Mouse (Mus musculus) myocyte (in vitro differentiated cells): ENCODE measurements at regions not wholly inside any gene's neighbourhood (a gene's known extent, or its start where the extent isn't known, plus 50 kb on each side); places are given as distances from the start of the nearest gene placed in this dataset.
"Not testable (repeated sequence)": the region's sequence is repeated elsewhere in the genome, so short reads cannot be mapped to it uniquely, and the experiment has no call there.

Experiments
- H3K27me3 ChIP-seq: one replicate; pipeline ENCODE4 v1.6.1; 2011; ENCODE audit not compliant: control insufficient read depth, insufficient read depth, insufficient read length
- H3K36me3 ChIP-seq: one replicate; pipeline ENCODE4 v1.6.1; 2011; ENCODE audit not compliant: control insufficient read depth, insufficient read depth
- H3K4me2 ChIP-seq: one replicate; pipeline ENCODE4 v1.6.1; 2011; ENCODE audit warnings: low read depth, control low read depth
- H3K4me3 ChIP-seq: one replicate; pipeline ENCODE4 v1.5.1; 2011; ENCODE audit warnings: mild to moderate bottlenecking, control low read depth, moderate library complexity
- H3K79me2 ChIP-seq: one replicate; pipeline ENCODE4 v1.6.1; 2011; ENCODE audit not compliant: control insufficient read depth, insufficient read depth
- H3ac ChIP-seq: one replicate; pipeline ENCODE4 v1.6.1; 2011; ENCODE audit not compliant: control insufficient read depth, insufficient read length
- CEBPB ChIP-seq: IDR thresholded peaks from 2 replicates; pipeline ENCODE4 v1.6.1; 2011; ENCODE audit warnings: mild to moderate bottlenecking, moderate library complexity; ENCODE audit not compliant: poor library complexity, insufficient read depth, severe bottlenecking
- E2F4 ChIP-seq: IDR thresholded peaks from one replicate; pipeline ENCODE4 v1.6.1; 2011; ENCODE audit warnings: mild to moderate bottlenecking, control low read depth, moderate library complexity; ENCODE audit not compliant: insufficient read depth
- MAX ChIP-seq: IDR thresholded peaks from one replicate; pipeline ENCODE4 v1.6.1; 2011; ENCODE audit warnings: low read depth, mild to moderate bottlenecking, control low read depth
- MYOD1 ChIP-seq, 3 experiments: IDR thresholded peaks; one replicate each; pipeline ENCODE4 v1.6.1; 2011; ENCODE audit warnings: control low read depth in 2 of 3, low read depth in 2 of 3, mild to moderate bottlenecking in 2 of 3, moderate library complexity in 1 of 3; ENCODE audit not compliant: insufficient read length in 2 of 3, control insufficient read depth in 1 of 3
- MYOG ChIP-seq, 3 experiments: IDR thresholded peaks; one replicate each; pipeline ENCODE4 v1.6.1; 2011; ENCODE audit warnings: control low read depth in 2 of 3, low read depth in 2 of 3, mild to moderate bottlenecking in 2 of 3; ENCODE audit not compliant: insufficient read length in 2 of 3, control insufficient read depth in 1 of 3, insufficient read depth in 1 of 3
- POLR2A ChIP-seq: IDR thresholded peaks from one replicate; pipeline ENCODE4 v1.6.1; 2011; ENCODE audit warnings: low read depth, mild to moderate bottlenecking, control low read depth, moderate library complexity; ENCODE audit not compliant: insufficient read length
- POLR2AphosphoS2 ChIP-seq: IDR thresholded peaks from one replicate; pipeline ENCODE4 v1.6.1; 2011; ENCODE audit warnings: low read depth, control low read depth; ENCODE audit not compliant: insufficient read length
- REST ChIP-seq: IDR thresholded peaks from one replicate; pipeline ENCODE4 v1.6.1; 2011; ENCODE audit warnings: mild to moderate bottlenecking, control low read depth, moderate library complexity; ENCODE audit not compliant: insufficient read depth, insufficient read length
- SRF ChIP-seq: IDR thresholded peaks from one replicate; pipeline ENCODE4 v1.6.1; 2011; ENCODE audit warnings: low read depth; ENCODE audit not compliant: control insufficient read depth, insufficient read length
- TCF12 ChIP-seq: IDR thresholded peaks from one replicate; pipeline ENCODE4 v1.6.1; 2011; ENCODE audit warnings: mild to moderate bottlenecking, control low read depth; ENCODE audit not compliant: poor library complexity, insufficient read depth, severe bottlenecking
- TCF3 ChIP-seq: IDR thresholded peaks from one replicate; pipeline ENCODE4 v1.6.1; 2011; ENCODE audit warnings: low read depth, control low read depth; ENCODE audit not compliant: insufficient read length
- USF1 ChIP-seq: IDR thresholded peaks from one replicate; pipeline ENCODE4 v1.6.1; 2011; ENCODE audit warnings: low read depth, mild to moderate bottlenecking, control low read depth, moderate library complexity

GRCm38 (mm10) chr12:10533971-10534370 is 143.4 kb downstream of the Rdh14 start:
- Histone ChIP-seq H3K4me2 (peak overlapping the region; percentile 8), H3K4me3 (no peak overlapping the region), H3K36me3 (no peaks in the 10 kb centered on the region), H3K79me2 (no peaks in the 10 kb centered on the region), H3ac (no peak overlapping the region), H3K27me3 (no peaks in the 10 kb centered on the region)
- no peak for TF ChIP-seq REST
- TF ChIP-seq USF1: no peak
- peak in 2 of 3 experiments; percentile 49 to 59 for TF ChIP-seq MYOD1 (IDR thresholded peaks at IDR 0.05; ENCODE audit: control insufficient read depth in 1 of 3, insufficient read length in 2 of 3, low read depth in 2 of 3)

- Histone ChIP-seq H3K79me2 (no peaks in the 10 kb centered on the region), H3K27me3 (no peaks in the 10 kb centered on the region), H3K36me3 (no peaks in the 10 kb centered on the region), H3K4me3 (no peak overlapping the region), H3ac (no peak overlapping the region), H3K4me2 (no peak overlapping the region)
- TF ChIP-seq TCF3 (no peak), REST (no peak), POLR2A (no peak), MYOD1 (IDR thresholded peaks at IDR 0.05; ENCODE audit: control insufficient read depth in 1 of 3, insufficient read length in 2 of 3, low read depth in 2 of 3) (no peak), USF1 (no peak), POLR2AphosphoS2 (no peak), CEBPB (no peak), TCF12 (no peak), SRF (no peak), E2F4 (no peak)
Measured at GRCm38 (mm10) chr12:10536239-10536638, 145.7 kb downstream of the Rdh14 start.

GRCm38 (mm10) chr12:10537069-10537468 is 146.5 kb downstream of the Rdh14 start:
- Histone ChIP-seq H3K4me2 (no peak overlapping the region), H3K36me3 (no peaks in the 10 kb centered on the region), H3K4me3 (no peak overlapping the region), H3K79me2 (no peaks in the 10 kb centered on the region), H3ac (no peak overlapping the region), H3K27me3 (no peaks in the 10 kb centered on the region)
- TF ChIP-seq SRF (no peak), REST (no peak), MAX (no peak), TCF12 (no peak), E2F4 (no peak), TCF3 (no peak), MYOG (IDR thresholded peaks at IDR 0.05; ENCODE audit: control insufficient read depth in 1 of 3, insufficient read depth in 1 of 3, insufficient read length in 2 of 3, low read depth in 2 of 3) (no peak), CEBPB (no peak), USF1 (no peak), POLR2AphosphoS2 (no peak)

GRCm38 (mm10) chr12:10549481-10550201 is 159.1 kb downstream of the Rdh14 start:
- H3K36me3 ChIP-seq: no peaks in the 10 kb centered on the region
- no peak for TF ChIP-seq MAX
- TF ChIP-seq E2F4: no peak
- TF ChIP-seq MYOG (IDR thresholded peaks at IDR 0.05; ENCODE audit: control insufficient read depth in 1 of 3, insufficient read depth in 1 of 3, insufficient read length in 2 of 3, low read depth in 2 of 3): no peak
- no peak for TF ChIP-seq SRF
- no peak for TF ChIP-seq TCF12
- TF ChIP-seq TCF3: no peak
- TF ChIP-seq MYOD1 (IDR thresholded peaks at IDR 0.05; ENCODE audit: control insufficient read depth in 1 of 3, insufficient read length in 2 of 3, low read depth in 2 of 3): no peak
- no peak for TF ChIP-seq REST
- no peak for TF ChIP-seq POLR2A
- no peak for TF ChIP-seq POLR2AphosphoS2
- no peak for TF ChIP-seq CEBPB
- TF ChIP-seq USF1: no peak
- no peak overlapping the region for H3ac ChIP-seq
- no peak overlapping the region for H3K4me3 ChIP-seq
- H3K27me3 ChIP-seq: no peaks in the 10 kb centered on the region
- no peaks in the 10 kb centered on the region for H3K79me2 ChIP-seq
- H3K4me2 ChIP-seq: no peak overlapping the region

GRCm38 (mm10) chr12:10554701-10555100 is 164.1 kb downstream of the Rdh14 start:
- H3K4me2 ChIP-seq, H3K27me3 ChIP-seq, H3K4me3 ChIP-seq, H3K79me2 ChIP-seq, H3K36me3 ChIP-seq, H3ac ChIP-seq: not testable (repeated sequence)
